Mouse (Mus musculus) pancreas, adult 10 weeks (tissue): ENCODE results near the gene Dand5. TPM values are rescaled to one million over a fixed set of nuclear protein-coding genes. Genes with fewer than 3 reads are reported as not detected.

Experiments
- polyA plus RNA-seq: library from polyadenylated mRNA; stranded (reverse); fragments of 350-450 nt; fragmentation: Illumina TruSeq; extraction: RNeasy Lipid Tissue Mini Kit (QIAGEN cat#74804); gene quantifications from one replicate; pipeline ENCODE4 v1.2.3, GENCODE M21; 2015; ENCODE audit warnings: low read depth, low replicate concordance; ENCODE audit not compliant: insufficient read depth

Gene Dand5
- 1.8 TPM for polyA plus RNA-seq

DNA sequence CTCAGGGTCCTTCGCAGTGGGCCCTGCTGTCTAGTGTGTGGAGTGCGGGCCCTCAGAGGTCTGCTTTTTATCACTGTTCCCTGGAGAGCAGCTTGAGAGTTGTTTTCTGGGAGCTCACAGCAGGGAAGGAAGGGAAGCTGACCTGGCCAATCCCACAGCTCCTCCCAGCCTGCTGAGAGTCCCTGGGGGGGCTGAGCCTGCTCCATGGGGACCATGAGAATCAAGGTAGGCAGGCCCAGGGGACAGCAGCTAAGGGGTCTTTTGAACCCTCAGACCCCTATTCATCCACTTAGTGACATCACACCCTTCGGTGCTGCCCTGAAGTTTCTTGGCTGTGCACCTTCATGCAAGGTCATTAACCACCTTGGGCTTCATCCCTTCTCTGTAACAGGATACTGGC lies at the start of gene Dand5:
TSS of gene Dand5 (minus strand) at position 101 of the 400 bp plus-strand sequence.

GRCm38 (mm10) chr8:84871376-84872308 lies 49.0 kb upstream of the Dand5 start, which contains the start of gene Syce2:
TSS of gene Syce2 (plus strand) at chr8:84872111.

GRCm38 (mm10) chr8:84856864-84857441 lies 34.3 kb upstream of the Dand5 start, which contains the start of gene Farsa:
TSS of gene Farsa (plus strand) at chr8:84856989.

DNA sequence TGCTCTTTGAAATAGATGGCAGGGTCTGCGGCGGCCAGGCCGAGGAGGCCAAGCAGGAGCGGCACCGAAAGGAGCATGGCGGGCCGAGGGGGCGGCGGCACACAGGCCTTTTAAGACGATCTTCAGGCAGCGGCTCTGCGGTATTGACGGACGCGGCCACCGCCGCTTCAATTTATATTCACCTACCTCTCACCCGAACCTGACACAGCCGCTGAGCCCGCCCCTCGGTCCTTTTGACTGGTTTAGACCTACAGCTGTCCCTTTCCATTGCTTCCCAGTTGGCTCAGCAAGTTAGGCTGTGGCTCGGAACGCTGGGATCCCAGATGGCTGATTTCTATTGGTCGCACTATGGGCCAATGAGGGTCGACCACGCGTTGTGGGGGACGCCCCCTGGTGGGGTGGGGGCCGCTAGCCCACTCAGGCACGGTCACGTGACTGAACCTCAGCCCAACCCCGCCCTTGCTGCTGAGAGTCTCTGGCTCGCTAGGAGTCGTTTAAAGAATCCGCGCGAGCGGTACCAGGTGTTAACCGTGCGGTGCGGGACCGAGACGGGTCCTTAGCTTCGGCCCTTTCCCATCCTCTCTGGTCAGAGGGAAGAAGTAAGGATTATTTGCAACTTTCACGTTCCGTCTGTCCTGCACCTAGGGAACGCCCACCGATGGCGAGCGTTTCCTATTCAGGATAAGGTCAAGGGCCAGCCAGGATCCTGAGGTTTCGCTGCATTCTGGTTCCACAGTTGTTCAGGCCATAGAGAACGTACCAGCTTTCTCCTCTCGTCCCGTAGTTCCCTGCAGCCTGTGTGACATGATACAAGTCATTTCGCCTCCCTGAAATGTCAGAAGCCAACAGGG lies 24.3 kb upstream of the Dand5 start, which contains the start of gene Calr:
TSS of gene Calr (minus strand) at position 213 of the 851 bp plus-strand sequence.

DNA sequence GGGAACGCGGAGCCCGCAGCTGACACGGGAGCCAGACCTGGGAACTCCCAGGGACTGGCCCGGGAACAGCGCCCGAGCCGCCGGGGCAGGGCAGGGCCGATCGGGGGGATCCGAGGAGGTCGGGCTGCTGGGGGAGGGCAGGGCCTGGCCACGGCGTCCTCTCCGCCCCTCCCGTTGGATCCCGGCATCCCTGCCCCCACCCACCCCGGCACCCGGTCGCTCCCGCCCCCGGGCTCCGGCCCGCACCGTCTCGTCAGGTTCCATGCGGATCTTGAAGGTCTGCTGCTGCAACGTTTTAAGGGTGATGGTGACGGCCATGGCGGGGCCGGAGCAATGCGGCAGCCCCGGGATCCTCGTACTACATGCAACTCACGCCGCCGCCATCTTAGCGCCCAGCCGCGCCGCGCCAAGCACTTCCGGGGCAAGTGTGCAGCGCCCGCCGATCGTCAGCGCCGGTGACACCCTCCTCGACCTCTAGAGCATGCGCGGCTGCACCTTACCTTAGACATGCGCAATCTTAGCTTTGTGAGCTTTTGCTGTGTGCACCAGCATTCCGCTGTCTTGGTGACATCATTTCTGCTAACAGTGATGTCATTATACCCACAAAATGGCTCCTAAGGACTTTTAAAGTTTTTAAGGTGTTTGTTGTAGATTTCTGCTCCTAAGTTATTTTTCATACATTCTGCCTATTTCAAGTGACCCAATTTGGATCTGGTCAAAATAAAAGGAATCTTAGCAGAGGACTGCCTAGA lies 17.8 kb upstream of the Dand5 start, which contains the start of gene Rad23a:
TSS of gene Rad23a (minus strand) at position 418 of the 752 bp plus-strand sequence.

GRCm38 (mm10) chr8:84831490-84831889 lies 8.9 kb upstream of the Dand5 start, which contains the start of gene Gadd45gip1:
TSS of gene Gadd45gip1 (plus strand) at chr8:84831522.

DNA sequence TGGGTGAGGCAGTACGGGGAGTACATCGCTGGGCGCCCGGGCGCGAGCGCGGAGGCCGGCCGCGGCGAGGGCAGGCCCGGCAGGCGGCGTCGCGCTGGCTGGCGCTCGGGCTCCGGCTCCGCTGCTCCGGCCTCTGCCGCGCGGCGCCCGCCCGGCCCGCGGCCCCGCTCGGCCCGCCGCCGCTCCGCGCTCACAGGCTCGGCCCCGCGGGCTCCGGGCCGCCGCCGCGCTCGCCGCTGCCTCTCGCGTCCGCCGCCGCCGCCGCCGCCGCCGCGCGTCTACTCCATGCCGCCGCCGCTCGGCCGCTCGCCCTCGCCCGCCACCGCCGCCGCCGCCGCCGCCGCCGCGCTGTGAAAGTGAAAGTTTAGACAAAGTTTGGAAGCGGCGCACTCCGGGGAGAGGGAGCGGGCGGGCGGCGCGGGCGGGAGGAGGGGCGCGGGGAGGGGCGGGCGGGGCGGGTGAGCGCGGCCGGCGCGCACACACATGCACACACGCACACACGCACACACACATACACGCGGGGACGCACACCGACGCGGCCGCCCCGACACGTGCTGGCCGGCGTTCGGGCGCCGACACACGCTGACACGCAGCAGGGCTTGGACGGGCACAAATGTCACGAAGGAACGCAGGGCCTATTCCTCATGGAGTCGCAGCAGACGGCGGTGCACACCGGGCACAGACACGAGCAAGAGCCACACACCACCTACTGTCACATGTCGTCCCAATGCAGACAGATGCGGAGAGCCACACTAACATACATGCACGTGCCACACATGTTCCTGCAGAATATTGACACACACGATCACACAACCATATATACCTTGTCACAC lies 22.4 kb downstream of the Dand5 start, which contains the start of gene Nfix:
TSS of gene Nfix (minus strand) at position 346 of the 833 bp plus-strand sequence.

Other genes starting within 250 kb of the Dand5 start
- 14.1 TPM for gene Ier2, start 160.0 kb downstream of the Dand5 start, polyA plus RNA-seq
- gene Trmt1, start 136.5 kb downstream of the Dand5 start, polyA plus RNA-seq, result 55.6 TPM
- 7.9 TPM for gene Nacc1, start 135.0 kb downstream of the Dand5 start, polyA plus RNA-seq
- 2.6 TPM for gene Lyl1, start 121.4 kb downstream of the Dand5 start, polyA plus RNA-seq
- not detected for gene G430095P16Rik, start 99.8 kb downstream of the Dand5 start, polyA plus RNA-seq
- gene Nfix, start 22.5 kb downstream of the Dand5 start, polyA plus RNA-seq, result 14.9 TPM
- gene Gadd45gip1, start 8.7 kb upstream of the Dand5 start, polyA plus RNA-seq, result 7.0 TPM
- 18.2 TPM for gene Rad23a, start 17.8 kb upstream of the Dand5 start, polyA plus RNA-seq
- gene Calr, start 24.1 kb upstream of the Dand5 start, polyA plus RNA-seq, result 181 TPM
- gene Farsa, start 34.2 kb upstream of the Dand5 start, polyA plus RNA-seq, result 19.1 TPM
- not detected for gene Syce2, start 49.3 kb upstream of the Dand5 start, polyA plus RNA-seq
- gene Gcdh, start 71.1 kb upstream of the Dand5 start, polyA plus RNA-seq, result 27.8 TPM
- gene Klf1, start 79.1 kb upstream of the Dand5 start, polyA plus RNA-seq, result not detected
- gene Dnase2a, start 85.7 kb upstream of the Dand5 start, polyA plus RNA-seq, result 6.3 TPM
- 0.61 TPM for gene Mast1, start 114.5 kb upstream of the Dand5 start, polyA plus RNA-seq
- not detected for gene Rtbdn, start 124.2 kb upstream of the Dand5 start, polyA plus RNA-seq
- gene Gm49661, start 146.6 kb upstream of the Dand5 start, polyA plus RNA-seq, result not detected
- 35.5 TPM for gene Prdx2, start 146.8 kb upstream of the Dand5 start, polyA plus RNA-seq
- gene Rnaseh2a, start 146.9 kb upstream of the Dand5 start, polyA plus RNA-seq, result 8.3 TPM
- gene Junb, start 155.9 kb upstream of the Dand5 start, polyA plus RNA-seq, result 10.0 TPM
- gene Hook2, start 167.8 kb upstream of the Dand5 start, polyA plus RNA-seq, result 13.4 TPM
- gene Best2, start 191.7 kb upstream of the Dand5 start, polyA plus RNA-seq, result not detected
- 24.7 TPM for gene Asna1, start 202.5 kb upstream of the Dand5 start, polyA plus RNA-seq
- gene Trir, start 204.0 kb upstream of the Dand5 start, polyA plus RNA-seq, result 49.3 TPM
- 7.1 TPM for gene Tnpo2, start 214.1 kb upstream of the Dand5 start, polyA plus RNA-seq
- gene Fbxw9, start 237.2 kb upstream of the Dand5 start, polyA plus RNA-seq, result 6.4 TPM
- not detected for gene Gm5741, start 245.2 kb upstream of the Dand5 start, polyA plus RNA-seq
- 16.0 TPM for gene Dhps, start 248.9 kb upstream of the Dand5 start, polyA plus RNA-seq